Mouse (Mus musculus): ENCODE measurements at regions not wholly inside any gene's neighbourhood (a gene's known extent, or its start where the extent isn't known, plus 50 kb on each side); places are given as distances from the start of the nearest gene placed in this dataset.
"Not testable (repeated sequence)": the region's sequence is repeated elsewhere in the genome, so short reads cannot be mapped to it uniquely, and the experiment has no call there.

DNA sequence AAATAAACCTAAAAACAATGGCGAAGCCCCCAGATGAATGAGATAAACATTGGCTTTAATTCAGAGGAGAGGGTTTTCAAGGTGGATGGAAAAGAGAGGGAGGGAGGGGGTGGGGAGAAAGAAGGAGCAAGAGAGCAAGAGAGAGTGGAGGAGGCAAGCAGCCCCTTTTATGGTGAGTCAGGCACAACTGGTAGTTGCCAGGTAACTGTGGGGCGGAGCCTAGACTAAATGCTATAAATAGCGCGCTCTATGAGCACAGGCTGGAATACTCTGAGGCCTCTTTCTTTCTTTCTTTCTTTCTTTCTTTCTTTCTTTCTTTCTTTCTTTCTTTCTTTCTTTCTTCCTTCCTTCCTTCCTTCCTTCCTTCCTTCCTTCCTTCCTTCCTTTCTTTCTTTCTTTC, 99.6 kb downstream of the Gm5426 start:
- TF ChIP-seq GATA1 (IDR thresholded peaks at IDR 0.05; ENCODE audit: borderline replicate concordance, low read length); FLI1 (IDR thresholded peaks at IDR 0.05; ENCODE audit: low read length): not testable (repeated sequence)

All from megakaryocyte, embryonic 14.5 days (primary cell).